Mouse (Mus musculus) ES-Bruce4 (cell line): ENCODE data around the gene C3. TPM values are rescaled to one million over a fixed set of nuclear protein-coding genes. Genes with fewer than 3 reads are reported as not detected.

Source experiments
- H3K27ac ChIP-seq: 2 replicates; pipeline ENCODE4 v1.5.1; 2012; ENCODE audit warnings: low read length, inconsistent platforms; ENCODE audit not compliant: insufficient read depth
- H3K27me3 ChIP-seq: 2 replicates; pipeline ENCODE4 v1.6.1; 2012; ENCODE audit warnings: mild to moderate bottlenecking, low read length, inconsistent platforms; ENCODE audit not compliant: control insufficient read depth, poor library complexity, insufficient read depth, severe bottlenecking
- H3K36me3 ChIP-seq: 2 replicates; pipeline ENCODE4 v1.6.1; 2012; ENCODE audit warnings: inconsistent platforms, mild to moderate bottlenecking, low read length, moderate library complexity; ENCODE audit not compliant: control insufficient read depth, poor library complexity, insufficient read depth, severe bottlenecking
- H3K4me1 ChIP-seq: one replicate; pipeline ENCODE4 v1.8.1; 2011; ENCODE audit warnings: low read length; ENCODE audit not compliant: control insufficient read depth, insufficient read depth
- H3K4me3 ChIP-seq: 2 replicates; pipeline ENCODE4 v1.5.1; 2011; ENCODE audit warnings: low read depth, mild to moderate bottlenecking, low read length
- H3K9ac ChIP-seq: 2 replicates; pipeline ENCODE4 v1.6.1; 2012; ENCODE audit warnings: low read depth, mild to moderate bottlenecking, inconsistent platforms; ENCODE audit not compliant: poor library complexity, severe bottlenecking
- H3K9me3 ChIP-seq: replicated peaks from 2 replicates; pipeline ENCODE4 v1.6.1; 2012; ENCODE audit warnings: mild to moderate bottlenecking, low read length, inconsistent platforms; ENCODE audit not compliant: control insufficient read depth, poor library complexity, insufficient read depth, severe bottlenecking
- CTCF ChIP-seq: IDR thresholded peaks from one replicate; pipeline ENCODE4 v1.8.1; 2011; ENCODE audit warnings: low read depth, low read length
- EP300 ChIP-seq: IDR thresholded peaks from 2 replicates; pipeline ENCODE4 v1.6.1; 2011; ENCODE audit warnings: low read depth, low read length; ENCODE audit not compliant: insufficient read depth
- POLR2A ChIP-seq: IDR thresholded peaks from one replicate; pipeline ENCODE4 v1.8.1; 2011; ENCODE audit warnings: low read length; ENCODE audit not compliant: insufficient read depth
- polyA plus RNA-seq: library from polyadenylated mRNA; stranded (reverse); fragments of >200 nt; gene quantifications from 2 replicates; pipeline ENCODE4 v1.2.4, GENCODE M21; 2011; ENCODE audit warnings: low read depth; ENCODE audit not compliant: missing spikeins, insufficient read depth, insufficient read length

C3 gene
- polyA plus RNA-seq, 1 experiment = 0.94 TPM

DNA sequence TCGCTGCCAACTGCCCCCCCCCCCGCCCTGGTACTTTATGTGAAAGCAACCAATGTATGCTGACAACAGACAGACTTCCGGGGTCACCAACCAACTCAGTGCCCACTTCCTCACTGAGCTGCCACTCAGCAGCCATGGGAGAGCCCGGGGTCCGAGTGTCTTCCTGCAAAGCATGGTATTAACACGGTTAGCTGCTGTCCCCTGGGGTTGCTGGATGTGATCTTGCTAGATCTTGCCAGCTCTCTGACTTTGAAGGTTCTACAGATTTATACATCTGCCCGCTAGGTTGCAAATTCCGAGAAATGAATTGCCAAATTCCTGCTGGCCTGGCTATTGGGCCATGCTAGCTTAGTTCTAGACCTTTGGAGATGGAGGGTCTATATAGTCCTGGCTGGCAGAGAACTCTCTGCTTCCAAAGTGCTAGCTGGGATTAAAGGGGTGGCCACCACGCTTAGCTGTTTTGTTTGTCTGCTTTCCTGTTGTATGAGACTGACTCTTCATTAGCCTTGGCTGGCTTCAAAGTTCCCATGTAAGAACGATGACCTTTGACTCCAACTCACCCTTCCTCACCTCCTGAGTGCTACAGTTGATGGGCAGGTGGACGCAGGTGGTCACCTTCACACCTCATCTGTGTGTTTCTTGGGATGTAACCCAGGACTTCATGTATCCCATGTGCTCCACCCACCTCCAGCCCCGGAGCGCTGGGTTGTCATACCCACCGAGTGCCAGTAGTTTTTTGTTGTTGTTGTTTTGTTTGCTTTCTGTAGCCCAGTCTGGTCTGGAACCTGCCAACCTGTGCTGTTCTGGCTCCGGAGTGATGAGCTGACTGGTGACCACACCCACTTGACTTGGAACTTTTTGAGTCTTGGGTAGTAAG lies 2.2 kb upstream of the C3 start:
- Histone ChIP-seq H3K9ac (no peak overlapping the region), H3K4me3 (no peak overlapping the region), H3K4me1 (no peaks in the 10 kb centered on the region), H3K27me3 (no peaks in the 10 kb centered on the region), H3K9me3 (no peaks in the 10 kb centered on the region), H3K36me3 (no peaks in the 10 kb centered on the region), H3K27ac (no peak overlapping the region)
- no peak for TF ChIP-seq POLR2A
- TF ChIP-seq EP300 = no peak
- TF ChIP-seq CTCF = no peak

DNA sequence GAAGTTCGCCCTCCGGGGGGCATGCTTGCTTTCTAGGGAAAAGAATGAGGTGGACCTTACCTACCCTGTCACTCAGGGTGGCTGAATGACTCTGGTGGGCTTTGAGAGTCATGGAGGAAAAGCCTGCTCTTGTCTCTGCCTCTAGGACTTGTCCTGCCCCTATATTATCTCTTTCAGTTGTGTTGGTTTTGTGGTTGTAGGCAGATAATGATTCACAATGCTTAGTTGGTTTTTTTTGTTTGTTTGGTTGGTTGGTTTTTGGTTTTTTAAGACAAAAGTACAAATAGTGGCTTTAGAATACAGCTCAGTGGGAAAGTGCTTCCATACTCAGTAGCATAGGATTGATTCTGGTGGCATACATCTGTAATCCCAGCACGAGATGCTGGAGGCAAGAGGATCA lies 937 bp upstream of the C3 start:
- H3K36me3 ChIP-seq = no peaks in the 10 kb centered on the region
- no peak overlapping the region for H3K27ac ChIP-seq
- H3K9ac ChIP-seq = no peak overlapping the region
- no peaks in the 10 kb centered on the region for H3K27me3 ChIP-seq
- TF ChIP-seq CTCF (no peak), EP300 (no peak), POLR2A (no peak)
- H3K4me1 ChIP-seq = no peaks in the 10 kb centered on the region
- no peaks in the 10 kb centered on the region for H3K9me3 ChIP-seq
- H3K4me3 ChIP-seq = no peak overlapping the region

DNA sequence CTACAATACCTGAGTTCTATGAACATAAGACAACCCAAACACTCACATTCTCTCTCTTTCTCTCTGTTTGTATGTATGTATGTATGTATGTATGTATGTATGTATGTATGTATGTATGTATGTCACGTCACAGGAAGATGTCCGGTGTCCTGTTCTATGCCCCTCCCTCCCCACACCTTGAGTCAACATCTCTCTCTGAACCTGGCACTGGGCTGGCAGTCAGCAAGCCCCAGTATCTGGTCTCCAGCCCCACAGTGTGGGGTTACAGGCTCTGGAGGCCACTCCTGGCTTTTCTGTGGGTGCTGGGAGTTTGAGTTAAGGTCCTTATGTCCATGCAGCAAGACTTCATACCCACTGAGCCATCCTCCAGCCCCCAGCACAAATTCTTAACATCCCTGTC lies 468 bp downstream of the C3 start:
- Histone ChIP-seq H3K36me3 (no peaks in the 10 kb centered on the region), H3K4me3 (no peak overlapping the region), H3K27ac (no peak overlapping the region)

DNA sequence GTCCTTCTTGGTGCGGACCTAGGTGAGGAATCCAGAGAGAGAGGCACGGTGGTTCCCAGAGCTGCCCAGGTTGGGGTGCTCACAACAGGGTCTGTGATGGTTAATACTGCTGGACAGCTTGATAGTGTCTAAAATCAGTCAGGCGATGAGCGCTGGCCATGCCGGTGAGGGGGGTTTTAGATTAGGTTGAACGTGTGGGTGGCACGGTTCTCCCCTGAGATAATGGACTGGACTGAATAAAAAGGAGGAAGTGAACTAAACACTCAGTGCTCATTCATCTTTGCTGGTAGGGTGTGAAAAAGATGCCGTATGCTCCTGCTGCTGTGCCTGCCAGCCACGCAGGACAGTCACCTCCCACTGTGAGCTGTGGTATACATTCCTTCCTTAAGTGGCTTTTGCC lies 4.6 kb downstream of the C3 start:
- Histone ChIP-seq H3K36me3 (no peaks in the 10 kb centered on the region), H3K4me3 (no peak overlapping the region), H3K9me3 (no peaks in the 10 kb centered on the region), H3K9ac (no peak overlapping the region), H3K27me3 (no peaks in the 10 kb centered on the region), H3K4me1 (no peaks in the 10 kb centered on the region), H3K27ac (no peak overlapping the region)
- TF ChIP-seq CTCF = no peak
- no peak for TF ChIP-seq EP300
- TF ChIP-seq POLR2A = no peak

More for the DNA sequence above, 468 bp downstream of the C3 start:
- Histone ChIP-seq H3K4me1 (no peaks in the 10 kb centered on the region), H3K9me3 (no peaks in the 10 kb centered on the region), H3K9ac (no peak overlapping the region), H3K27me3 (no peaks in the 10 kb centered on the region)
- TF ChIP-seq CTCF = no peak
- TF ChIP-seq EP300 = no peak
- no peak for TF ChIP-seq POLR2A

DNA sequence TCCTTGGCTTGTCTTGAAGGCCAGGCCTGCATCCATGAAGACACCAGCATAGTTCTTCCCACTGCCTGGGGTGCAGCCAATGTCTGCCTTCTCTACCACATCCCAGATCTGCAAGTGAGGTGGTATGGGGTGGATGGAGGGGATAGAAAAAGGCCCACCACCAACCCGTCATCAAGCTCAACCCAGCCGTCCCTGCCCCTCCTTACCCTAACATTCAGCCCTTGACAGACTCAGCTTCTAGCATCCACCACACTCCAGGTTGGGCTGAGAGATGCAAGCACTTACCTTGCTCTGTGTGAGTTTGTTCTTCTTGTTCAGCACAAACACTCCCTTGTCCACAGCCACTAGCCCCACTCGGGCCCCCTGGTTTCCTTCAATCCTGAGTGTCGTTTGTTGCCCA lies 6.0 kb downstream of the C3 start:
- Histone ChIP-seq H3K9ac (no peak overlapping the region), H3K27me3 (no peaks in the 10 kb centered on the region), H3K27ac (no peak overlapping the region), H3K9me3 (no peaks in the 10 kb centered on the region), H3K36me3 (no peaks in the 10 kb centered on the region), H3K4me1 (no peaks in the 10 kb centered on the region), H3K4me3 (no peak overlapping the region)
- TF ChIP-seq EP300 (no peak), CTCF (no peak)

DNA sequence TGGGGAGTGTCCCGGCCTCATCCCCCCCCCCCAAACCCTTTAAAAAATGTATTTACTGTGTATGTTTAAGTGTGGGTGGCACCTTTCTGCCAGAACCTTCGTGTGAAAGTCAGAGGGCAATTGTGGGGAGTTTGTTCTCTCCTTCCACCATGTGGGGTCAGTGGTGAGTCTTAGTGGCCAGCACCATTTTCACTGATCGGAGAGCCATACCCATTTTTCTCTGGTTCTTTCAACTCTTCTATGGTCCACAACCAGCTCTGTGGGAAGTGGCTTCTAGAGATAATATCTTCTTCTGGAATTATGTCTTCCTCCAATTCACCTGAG lies 8.1 kb downstream of the C3 start:
- TF ChIP-seq CTCF (peak; percentile 29), POLR2A (no peak), EP300 (no peak)
- no peaks in the 10 kb centered on the region for H3K27me3 ChIP-seq
- H3K9me3 ChIP-seq = no peaks in the 10 kb centered on the region
- H3K36me3 ChIP-seq = no peaks in the 10 kb centered on the region
- H3K9ac ChIP-seq = no peak overlapping the region
- no peaks in the 10 kb centered on the region for H3K4me1 ChIP-seq
- no peak overlapping the region for H3K27ac ChIP-seq
- no peak overlapping the region for H3K4me3 ChIP-seq
